Mouse (Mus musculus) kidney, postnatal 10 days (tissue): ENCODE measurements around the gene Dynll2.
"Not testable (repeated sequence)": the region's sequence is repeated elsewhere in the genome, so short reads cannot be mapped to it uniquely, and the experiment has no call there.

Source experiments
- DNase-seq: peaks from one replicate; pipeline ENCODE4 v3.0.0; 2021; ENCODE audit warnings: mixed read lengths

Gene Dynll2

DNA sequence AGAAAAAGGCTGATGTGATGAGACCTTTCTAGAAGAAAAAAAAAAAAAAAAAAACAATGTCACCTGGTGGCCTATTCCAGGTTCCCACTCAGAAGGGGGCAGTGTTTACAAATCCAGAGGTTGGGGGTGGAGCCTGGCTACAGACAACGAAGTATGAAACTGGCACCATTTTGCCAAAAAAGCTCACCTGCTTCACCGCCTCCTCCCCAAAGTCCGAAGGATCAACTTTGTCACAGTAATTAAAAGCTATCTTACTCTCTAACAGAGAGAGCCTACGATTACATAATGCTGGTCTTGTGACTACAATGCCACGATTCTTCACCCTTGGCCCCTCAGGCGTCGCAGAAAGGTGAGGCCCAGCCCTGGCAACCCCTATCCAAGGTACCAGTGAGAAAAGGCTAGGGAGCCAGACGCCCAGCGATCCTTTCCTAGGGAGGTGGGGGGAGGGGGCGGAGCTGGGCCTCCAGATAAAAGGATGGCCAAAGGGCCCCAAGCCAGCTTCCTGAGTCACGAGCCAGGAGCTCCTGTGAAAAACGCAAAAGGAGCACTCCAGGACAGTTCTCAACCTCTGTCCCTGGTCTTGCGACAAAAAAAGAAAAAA lies 1.1 kb downstream of the Dynll2 start:
- peak; percentile 85 for DNase-seq

GRCm38 (mm10) chr11:87985643-87986042 lies 1.7 kb downstream of the Dynll2 start:
- no peak for DNase-seq

DNA sequence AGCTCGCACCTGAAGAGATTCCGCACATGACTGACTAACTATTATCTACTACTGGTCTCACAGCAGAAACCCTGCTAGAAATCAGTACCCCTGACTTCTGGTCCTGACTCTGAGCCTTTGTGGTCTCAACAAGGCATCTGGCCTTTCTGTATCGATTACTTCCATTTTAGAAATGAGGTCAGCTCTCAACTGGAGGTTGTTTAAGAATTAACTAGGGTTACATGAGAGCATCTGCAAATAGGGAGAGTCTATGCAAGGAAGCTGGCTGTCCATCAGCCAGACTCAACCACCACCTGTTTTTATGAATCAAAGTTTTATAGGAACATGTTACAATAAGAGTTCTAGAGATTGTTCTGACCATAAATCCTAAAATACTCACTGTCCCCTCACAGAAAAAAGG lies 2.8 kb downstream of the Dynll2 start:
- no peak for DNase-seq

GRCm38 (mm10) chr11:87978905-87979304 lies 8.4 kb downstream of the Dynll2 start:
- DNase-seq, result no peak

- DNase-seq, result not testable (repeated sequence)
These were observed 10.3 kb downstream of the Dynll2 start for GRCm38 (mm10) chr11:87977021-87977420.

DNA sequence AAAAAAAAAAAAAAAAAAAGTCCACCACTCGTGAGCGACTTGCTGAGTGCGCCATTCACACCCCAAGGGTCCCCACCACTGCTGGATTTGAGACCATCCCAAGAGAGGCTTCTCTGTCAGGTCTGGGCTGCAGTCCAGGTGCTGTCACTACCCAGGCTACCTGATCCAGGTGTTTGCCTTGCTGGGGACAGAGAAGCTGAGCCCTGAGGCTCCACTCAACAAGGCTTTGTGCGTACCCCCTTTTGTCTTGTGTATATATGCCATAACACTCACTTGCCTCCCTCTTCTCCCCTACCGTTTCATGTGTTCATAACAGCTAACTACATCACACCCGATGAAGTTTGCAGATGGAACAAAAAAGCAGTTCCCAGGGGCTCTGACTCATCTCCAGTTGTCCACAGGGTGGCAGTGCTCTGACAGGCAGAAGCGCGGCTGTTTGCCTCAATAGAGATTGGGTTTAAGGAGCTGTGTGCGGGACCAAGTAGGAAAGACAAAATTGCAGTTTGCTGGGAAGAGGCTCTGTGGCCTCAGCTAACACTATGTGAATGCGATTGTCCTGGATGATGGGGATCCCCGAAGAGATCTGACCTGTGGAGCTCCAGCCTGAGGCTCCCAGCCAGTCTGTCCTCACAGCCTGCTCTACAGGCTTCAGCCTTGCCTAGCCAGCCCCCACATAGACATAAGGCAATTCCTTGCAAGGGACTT lies 12.7 kb downstream of the Dynll2 start:
- DNase-seq, result peak; percentile 80

DNA sequence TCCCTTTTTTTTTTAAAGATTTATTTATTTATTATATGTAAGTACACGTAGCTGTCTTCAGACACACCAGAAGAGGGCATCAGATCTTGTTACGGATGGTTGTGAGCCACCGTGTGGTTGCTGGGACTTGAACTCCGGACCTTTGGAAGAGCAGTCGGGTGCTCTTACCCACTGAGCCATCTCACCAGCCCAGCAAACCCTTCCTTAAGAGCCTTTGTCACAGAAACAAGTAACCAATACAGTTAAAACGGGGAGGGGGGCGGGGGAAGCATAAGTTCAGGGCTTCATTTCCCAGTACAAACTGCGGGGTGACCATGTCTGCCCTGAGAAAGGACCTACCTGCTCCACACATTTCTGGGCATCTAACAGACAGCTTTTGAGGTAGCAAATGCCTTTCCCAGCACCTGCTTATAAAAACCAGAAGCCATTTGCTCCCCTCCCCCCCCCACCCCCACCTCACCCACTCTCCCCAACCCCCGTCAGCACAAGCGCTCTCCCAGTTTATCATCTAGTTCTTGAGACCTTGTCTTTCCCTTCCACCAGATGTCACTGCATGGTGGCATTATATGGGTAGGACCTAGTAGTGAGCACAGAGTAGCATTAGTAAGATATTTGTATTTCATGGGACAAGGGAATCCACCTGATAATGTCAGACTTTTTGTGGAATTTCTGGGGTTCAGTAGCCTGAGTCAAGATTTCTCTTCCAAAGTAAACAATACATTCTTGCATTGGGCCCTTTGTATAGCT lies 13.6 kb downstream of the Dynll2 start:
- DNase-seq, result no peak

DNA sequence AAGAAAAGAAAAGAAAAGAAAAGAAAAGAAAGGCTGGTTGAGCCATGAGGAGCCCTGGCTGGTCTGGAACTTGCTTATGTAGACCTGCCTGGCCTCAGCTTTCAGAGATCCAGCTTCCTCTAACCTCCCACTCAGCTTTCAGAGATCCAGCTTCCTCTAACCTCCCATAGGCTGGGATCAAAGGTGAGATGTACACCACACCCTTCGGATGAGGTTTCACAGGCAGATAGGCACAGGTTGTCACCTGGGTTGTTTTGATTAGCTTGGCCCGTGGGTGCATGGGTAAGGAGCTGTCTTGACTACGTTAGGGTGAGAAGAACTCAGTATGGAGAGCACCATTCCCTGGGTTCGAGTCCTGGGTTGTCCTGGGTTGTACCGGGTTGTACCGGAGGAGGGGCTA lies 14.5 kb downstream of the Dynll2 start:
- no peak for DNase-seq

- peak; percentile 27 for DNase-seq
These were observed 18.8 kb downstream of the Dynll2 start for GRCm38 (mm10) chr11:87968356-87969122.

GRCm38 (mm10) chr11:87967692-87968289 lies 19.5 kb downstream of the Dynll2 start:
- peak; percentile 90 for DNase-seq

GRCm38 (mm10) chr11:87966214-87966613 lies 21.1 kb downstream of the Dynll2 start:
- peak; percentile 23 for DNase-seq

GRCm38 (mm10) chr11:87965293-87965692 lies 22.0 kb downstream of the Dynll2 start:
- no peak for DNase-seq

DNA sequence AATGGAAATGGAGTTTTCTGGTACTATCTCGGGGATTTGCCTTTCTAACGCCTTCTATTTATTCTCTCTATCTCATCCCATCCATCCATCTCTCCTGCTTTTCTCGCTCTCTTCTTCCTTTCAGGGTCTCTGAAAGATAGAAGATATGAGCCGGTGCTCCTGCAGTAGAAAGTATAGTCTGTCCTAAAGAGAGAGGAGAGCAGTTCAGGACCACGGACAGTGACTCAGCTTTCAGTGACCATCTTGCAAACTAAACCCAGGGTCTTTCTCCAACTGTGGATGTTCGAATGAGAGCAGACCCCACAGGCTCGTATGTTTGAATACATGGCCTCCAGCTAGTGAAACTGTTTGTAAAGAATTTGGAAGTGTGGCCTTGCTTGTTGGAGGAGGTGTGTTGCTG lies 30.3 kb downstream of the Dynll2 start:
- DNase-seq, result peak; percentile 62

DNA sequence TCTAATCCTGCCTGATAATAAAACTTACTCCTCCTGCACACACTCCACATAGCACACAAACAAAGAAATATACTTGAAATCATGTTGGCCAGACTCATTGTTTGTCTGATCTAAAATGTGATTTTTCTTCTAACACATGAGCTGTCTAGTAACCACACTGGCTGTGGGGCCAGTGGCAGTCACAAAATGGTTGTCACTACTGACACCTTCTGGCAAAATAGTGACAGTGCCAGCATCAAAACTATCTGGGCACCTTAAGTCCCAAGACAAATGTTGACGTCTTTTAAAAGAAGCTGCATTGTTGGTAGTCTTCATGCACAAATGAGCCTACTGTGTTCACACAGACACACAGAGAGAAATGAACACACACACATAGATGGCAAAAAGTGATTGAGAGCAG lies 32.2 kb downstream of the Dynll2 start:
- no peak for DNase-seq

DNA sequence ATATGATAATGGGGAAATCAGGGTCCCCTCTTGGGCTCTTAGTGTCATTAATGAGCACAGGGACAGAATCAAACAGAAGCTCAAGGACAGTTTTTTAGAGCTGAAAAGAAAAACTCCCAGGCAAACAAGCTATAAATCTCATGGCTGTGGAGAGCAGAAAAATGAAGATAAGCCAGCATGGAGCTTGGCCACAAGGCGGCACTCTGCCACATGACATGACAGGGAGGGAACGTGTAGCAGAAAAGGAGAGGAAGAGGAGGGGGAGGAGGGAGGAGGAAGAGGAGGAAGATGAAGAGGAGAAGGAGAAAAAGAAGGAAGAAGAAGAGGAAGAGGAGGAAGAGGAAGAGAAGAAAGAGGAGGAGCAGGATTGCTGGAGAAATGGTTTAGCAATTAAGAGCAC lies 37.3 kb downstream of the Dynll2 start:
- no peak for DNase-seq

GRCm38 (mm10) chr11:87935467-87935866 lies 51.9 kb downstream of the Dynll2 start:
- DNase-seq, result no peak

DNA sequence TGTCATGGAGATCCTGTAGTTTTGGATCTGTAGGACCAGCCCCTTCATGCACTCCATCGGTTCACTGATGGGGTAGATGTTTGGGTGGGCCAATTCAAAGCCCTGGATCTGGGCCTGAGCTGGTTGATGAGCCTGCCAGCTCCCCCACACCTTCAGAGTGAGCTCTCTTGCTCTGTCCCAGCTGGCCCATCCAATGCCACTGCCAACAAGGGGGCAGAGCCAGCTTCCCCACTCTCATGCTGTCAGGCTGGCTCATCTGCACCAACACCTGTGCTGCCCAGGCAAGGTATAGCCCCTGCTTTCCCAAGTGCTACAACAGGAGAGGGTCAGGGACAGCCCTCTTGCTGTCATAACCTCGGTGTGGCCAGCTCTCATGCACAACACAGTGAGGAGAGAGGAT lies 53.6 kb downstream of the Dynll2 start:
- no peak for DNase-seq

- DNase-seq, result no peak
These were observed 57.0 kb downstream of the Dynll2 start for GRCm38 (mm10) chr11:87930348-87930747.
